Mouse (Mus musculus) 3T3-L1 (cell line): ENCODE data around the gene Sik3.
"Not testable (repeated sequence)": the region's sequence is repeated elsewhere in the genome, so short reads cannot be mapped to it uniquely, and the experiment has no call there.

Source experiments
- DNase-seq: peaks from one replicate; pipeline ENCODE4 v3.0.0-alpha.2; 2015; ENCODE audit warnings: low read depth, low spot score

Gene Sik3

GRCm38 (mm10) chr9:46150890-46151703, 138.5 kb downstream of the Sik3 start:
- no peak for DNase-seq

- no peak for DNase-seq
Measured at GRCm38 (mm10) chr9:46151704-46152040, 139.1 kb downstream of the Sik3 start.

- DNase-seq = no peak
Measured at GRCm38 (mm10) chr9:46152067-46153015, 139.7 kb downstream of the Sik3 start.

- no peak for DNase-seq
Measured at GRCm38 (mm10) chr9:46154469-46154868, 141.8 kb downstream of the Sik3 start.

- no peak for DNase-seq
Measured at GRCm38 (mm10) chr9:46155026-46155425, 142.4 kb downstream of the Sik3 start.

GRCm38 (mm10) chr9:46155818-46156217, 143.2 kb downstream of the Sik3 start:
- not testable (repeated sequence) for DNase-seq

GRCm38 (mm10) chr9:46156711-46157110, 144.1 kb downstream of the Sik3 start:
- peak; percentile 54 for DNase-seq

- no peak for DNase-seq
Measured at GRCm38 (mm10) chr9:46158273-46158813, 145.7 kb downstream of the Sik3 start.

- no peak for DNase-seq
Measured at GRCm38 (mm10) chr9:46163430-46163829, 150.8 kb downstream of the Sik3 start.

- no peak for DNase-seq
Measured at GRCm38 (mm10) chr9:46168802-46169201, 156.2 kb downstream of the Sik3 start.

- DNase-seq = no peak
Measured at GRCm38 (mm10) chr9:46172251-46172650, 159.6 kb downstream of the Sik3 start.

- peak; percentile 50 for DNase-seq
Measured at GRCm38 (mm10) chr9:46172953-46173352, 160.3 kb downstream of the Sik3 start.

GRCm38 (mm10) chr9:46173919-46174318, 161.3 kb downstream of the Sik3 start:
- no peak for DNase-seq

- DNase-seq = no peak
Measured at GRCm38 (mm10) chr9:46174770-46175294, 162.2 kb downstream of the Sik3 start.

GRCm38 (mm10) chr9:46175300-46175699, 162.7 kb downstream of the Sik3 start:
- DNase-seq = peak; percentile 95

- peak; percentile 26 for DNase-seq
Measured at GRCm38 (mm10) chr9:46175938-46176375, 163.3 kb downstream of the Sik3 start.

- DNase-seq = peak; percentile 81
Measured at GRCm38 (mm10) chr9:46176613-46177012, 164.0 kb downstream of the Sik3 start.

GRCm38 (mm10) chr9:46178595-46178994, 166.0 kb downstream of the Sik3 start:
- DNase-seq = no peak

GRCm38 (mm10) chr9:46181297-46181696, 168.7 kb downstream of the Sik3 start:
- no peak for DNase-seq

- peak; percentile 32 for DNase-seq
Measured at GRCm38 (mm10) chr9:46184542-46184941, 171.9 kb downstream of the Sik3 start.

- peak; percentile 78 for DNase-seq
Measured at GRCm38 (mm10) chr9:46185191-46185590, 172.6 kb downstream of the Sik3 start.

- DNase-seq = peak; percentile 28
Measured at GRCm38 (mm10) chr9:46186387-46186786, 173.8 kb downstream of the Sik3 start.
